Mouse (Mus musculus): ENCODE results near the gene Pfdn4. TPM values are rescaled to one million over a fixed set of nuclear protein-coding genes. Genes with fewer than 3 reads are reported as not detected.
A peak's percentile ranks its signal among the peaks of the same experiment; 100 is the strongest.

Pfdn4 gene
- total RNA-seq, 2 experiments from 2014 or later, result 3.5 to 14.0 TPM

GRCm38 (mm10) chr2:170494784-170495710, 1.2 kb upstream of the Pfdn4 start:
- ATAC-seq (replicated peaks; ENCODE audit: low FRiP score, poor library complexity, severe bottlenecking), result no peak

GRCm38 (mm10) chr2:170497091-170497566, 901 bp downstream of the Pfdn4 start, which contains the start of gene Cyp24a1:
TSS of gene Cyp24a1 (minus strand) at chr2:170497145.
- ATAC-seq (replicated peaks; ENCODE audit: low FRiP score, poor library complexity, severe bottlenecking), result no peak

GRCm38 (mm10) chr2:170498011-170498410, 1.8 kb downstream of the Pfdn4 start:
- ATAC-seq (replicated peaks; ENCODE audit: low FRiP score, poor library complexity, severe bottlenecking), result no peak

DNA sequence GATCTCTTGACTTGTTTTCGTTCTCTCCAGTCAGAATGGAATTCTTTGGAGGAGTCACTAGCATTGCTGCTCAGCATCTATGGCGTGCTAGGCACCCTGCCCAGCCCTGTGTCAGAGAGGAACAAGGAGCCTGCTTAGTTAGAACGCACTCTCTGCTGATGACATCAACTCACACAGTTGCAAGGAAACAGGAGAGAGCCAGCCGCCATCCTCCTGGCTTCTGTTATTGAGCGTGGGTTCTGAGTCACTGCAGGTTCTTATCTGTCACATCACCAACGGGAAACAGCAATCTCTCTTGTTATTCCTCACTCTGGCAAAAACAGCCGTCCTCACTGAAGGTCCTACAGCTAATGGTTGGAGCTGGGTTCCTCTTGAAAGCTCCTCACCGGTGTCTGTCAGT, 7.1 kb downstream of the Pfdn4 start:
- ATAC-seq (replicated peaks; ENCODE audit: low FRiP score, poor library complexity, severe bottlenecking), result no peak

GRCm38 (mm10) chr2:170503983-170504382, 7.8 kb downstream of the Pfdn4 start:
- no peak for ATAC-seq (replicated peaks; ENCODE audit: low FRiP score, poor library complexity, severe bottlenecking)

GRCm38 (mm10) chr2:170507734-170508133, 11.5 kb downstream of the Pfdn4 start:
- ATAC-seq (replicated peaks; ENCODE audit: low FRiP score, poor library complexity, severe bottlenecking), result no peak

GRCm38 (mm10) chr2:170508821-170509220, 12.6 kb downstream of the Pfdn4 start:
- peak; percentile 50; the same call in 1 of the 2 replicates for ATAC-seq (replicated peaks; ENCODE audit: low FRiP score, poor library complexity, severe bottlenecking)

GRCm38 (mm10) chr2:170511073-170511891, 15.1 kb downstream of the Pfdn4 start:
- ATAC-seq (replicated peaks; ENCODE audit: low FRiP score, poor library complexity, severe bottlenecking), result peak; percentile 95

DNA sequence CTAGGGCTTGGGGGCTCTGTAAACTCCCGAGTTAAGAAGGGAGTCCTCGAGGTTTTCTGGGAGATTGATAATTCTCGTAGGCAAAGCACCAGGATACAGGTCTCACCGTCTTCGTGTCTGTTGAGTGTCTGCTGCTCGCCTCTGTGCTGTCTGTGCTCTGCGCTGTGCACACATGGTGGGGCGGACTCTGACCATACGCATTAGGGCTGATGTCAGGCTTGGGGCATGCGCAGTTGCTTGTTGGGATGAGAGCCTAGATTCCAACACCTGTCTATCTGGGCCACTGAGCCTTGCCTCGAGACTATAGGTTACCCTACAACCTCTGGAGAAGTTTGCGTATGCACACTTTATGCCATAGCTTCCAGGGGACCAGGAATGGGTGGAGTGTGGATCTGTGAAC, 17.5 kb downstream of the Pfdn4 start:
- ATAC-seq (replicated peaks; ENCODE audit: low FRiP score, poor library complexity, severe bottlenecking), result no peak

- ATAC-seq (replicated peaks; ENCODE audit: low FRiP score, poor library complexity, severe bottlenecking), result no peak
Measured at GRCm38 (mm10) chr2:170520321-170520971, 24.2 kb downstream of the Pfdn4 start.

- no peak for ATAC-seq (replicated peaks; ENCODE audit: low FRiP score, poor library complexity, severe bottlenecking)
Measured at GRCm38 (mm10) chr2:170526513-170526912, 30.3 kb downstream of the Pfdn4 start.

DNA sequence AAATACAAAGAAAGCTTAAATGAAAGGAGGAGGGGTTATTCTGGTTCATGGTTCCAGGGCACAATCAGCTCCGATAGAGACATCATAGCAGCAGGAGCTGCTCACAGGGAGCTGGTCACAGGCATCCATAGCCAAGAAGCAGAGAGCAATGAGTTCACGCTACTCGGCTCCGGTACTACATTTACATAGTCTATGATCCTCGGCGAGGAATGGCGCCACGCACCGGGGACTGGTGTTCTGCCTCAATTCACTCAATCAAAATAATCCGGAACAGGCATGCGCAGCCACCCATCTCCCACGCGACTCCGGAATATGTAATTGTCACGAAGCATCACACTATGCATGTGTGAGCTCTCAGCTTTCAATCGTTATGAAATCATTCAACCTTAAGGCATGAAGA, 31.8 kb downstream of the Pfdn4 start:
- no peak for ATAC-seq (replicated peaks; ENCODE audit: low FRiP score, poor library complexity, severe bottlenecking)

- no peak for ATAC-seq (replicated peaks; ENCODE audit: low FRiP score, poor library complexity, severe bottlenecking)
Measured at GRCm38 (mm10) chr2:170529766-170530165, 33.5 kb downstream of the Pfdn4 start.

DNA sequence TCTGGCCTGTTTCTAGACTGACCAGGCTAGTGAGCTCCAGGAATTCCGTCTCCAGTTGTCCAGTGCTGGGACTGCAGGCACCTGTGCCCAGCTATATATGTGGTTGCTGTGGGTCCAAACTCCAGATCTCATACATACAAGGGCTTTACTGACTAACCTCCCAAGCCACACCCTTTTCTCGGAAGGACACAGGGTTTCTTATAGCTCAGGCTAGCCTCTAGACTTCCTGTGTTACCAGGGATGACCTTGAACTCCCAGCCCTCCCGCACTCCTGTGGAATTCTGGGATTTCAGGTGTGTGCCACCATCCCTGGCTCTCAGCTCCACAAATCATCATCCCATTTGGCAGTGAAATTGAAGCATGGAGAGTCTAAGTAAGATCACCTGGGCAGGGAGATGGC, 34.0 kb downstream of the Pfdn4 start:
- no peak for ATAC-seq (replicated peaks; ENCODE audit: low FRiP score, poor library complexity, severe bottlenecking)

- ATAC-seq (replicated peaks; ENCODE audit: low FRiP score, poor library complexity, severe bottlenecking), result no peak
Measured at GRCm38 (mm10) chr2:170534116-170534802, 38.0 kb downstream of the Pfdn4 start.

DNA sequence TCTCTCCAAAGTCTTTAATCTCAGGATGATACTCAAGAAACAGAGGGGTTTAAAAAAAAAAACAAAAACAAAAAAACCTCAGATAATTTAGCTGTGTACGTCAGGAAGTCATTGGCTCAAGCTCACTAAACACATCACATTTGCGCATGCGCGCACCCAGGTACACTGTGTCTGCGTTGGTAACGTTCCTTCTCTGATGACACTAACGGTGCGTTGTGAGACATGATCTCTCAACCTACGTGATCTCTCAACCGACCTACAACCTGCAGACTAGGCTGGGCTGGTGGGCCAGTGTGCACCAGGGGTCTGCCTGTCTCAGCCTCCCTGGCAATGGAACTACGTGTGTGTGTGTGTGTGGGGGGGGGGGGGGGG, 38.6 kb downstream of the Pfdn4 start:
- ATAC-seq (replicated peaks; ENCODE audit: low FRiP score, poor library complexity, severe bottlenecking), result no peak

GRCm38 (mm10) chr2:170535841-170536240, 39.6 kb downstream of the Pfdn4 start:
- no peak for ATAC-seq (replicated peaks; ENCODE audit: low FRiP score, poor library complexity, severe bottlenecking)

DNA sequence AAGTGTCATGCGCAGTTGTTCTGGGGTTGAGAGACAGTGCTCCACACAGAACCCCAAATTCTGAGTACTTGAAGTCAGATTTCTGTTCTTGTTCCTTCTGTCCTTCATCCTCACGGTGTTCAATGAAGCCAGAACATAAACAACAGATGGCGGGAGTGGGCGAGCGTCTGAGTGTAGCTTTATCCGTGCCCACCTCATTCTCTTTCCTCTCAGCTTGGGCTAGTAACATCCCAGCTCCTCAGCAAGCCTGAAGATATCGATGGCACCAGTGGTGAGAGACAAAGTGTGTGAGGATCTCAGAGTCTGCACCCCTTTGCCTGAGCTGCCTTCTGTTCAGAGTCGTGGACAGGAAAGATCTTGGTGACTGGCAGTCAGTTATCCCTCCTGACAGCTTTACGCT, 43.0 kb downstream of the Pfdn4 start:
- no peak for ATAC-seq (replicated peaks; ENCODE audit: low FRiP score, poor library complexity, severe bottlenecking)

DNA sequence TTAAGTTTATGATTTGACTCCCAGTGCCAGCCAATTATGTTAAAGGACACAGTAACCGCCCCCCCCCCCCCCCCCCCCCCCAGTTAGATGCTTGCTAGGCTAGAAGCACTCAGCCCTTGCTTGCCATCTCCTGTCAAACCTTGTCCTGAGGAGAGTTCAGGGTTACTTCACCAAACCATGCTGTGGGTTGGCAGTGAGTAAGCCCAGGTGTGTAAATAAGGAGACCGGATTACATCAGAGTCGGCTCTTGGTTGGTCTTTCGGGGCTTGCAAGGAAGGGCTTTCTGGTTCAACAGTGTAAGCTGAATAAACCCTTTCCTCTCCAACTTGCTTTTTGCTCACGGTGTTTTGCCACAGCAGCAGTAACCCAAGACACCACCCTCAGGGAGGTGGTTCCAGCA, 47.4 kb downstream of the Pfdn4 start:
- no peak for ATAC-seq (replicated peaks; ENCODE audit: low FRiP score, poor library complexity, severe bottlenecking)

DNA sequence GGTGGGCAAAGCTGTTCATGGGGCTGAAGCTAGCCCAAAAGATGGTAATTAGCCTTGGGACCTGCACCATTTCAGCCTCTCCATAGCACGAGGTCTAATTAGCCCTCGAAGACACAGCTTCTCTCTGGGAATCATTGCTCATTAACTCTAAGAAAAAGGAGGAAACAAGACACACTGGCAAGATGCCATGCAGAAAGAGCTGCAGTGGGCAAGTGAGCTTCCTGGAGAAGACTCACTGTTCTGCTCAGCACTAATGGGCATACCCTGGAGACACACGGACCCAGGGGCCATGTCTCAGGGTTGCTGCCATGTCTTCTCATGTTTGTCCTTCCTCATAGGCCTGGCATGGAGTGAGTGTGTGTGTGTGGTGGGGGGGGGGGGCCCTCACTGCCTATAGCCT, 47.9 kb downstream of the Pfdn4 start:
- ATAC-seq (replicated peaks; ENCODE audit: low FRiP score, poor library complexity, severe bottlenecking), result no peak

Measured in erythroblast, adult 5-6 weeks (primary cell).